Mouse (Mus musculus) ES-Bruce4 (cell line): Measurements from ENCODE around the gene Themis2. TPM values are rescaled to one million over a fixed set of nuclear protein-coding genes. Genes with fewer than 3 reads are reported as not detected.
"Not testable (repeated sequence)": the region's sequence is repeated elsewhere in the genome, so short reads cannot be mapped to it uniquely, and the experiment has no call there.

ENCODE experiments used
- H3K27ac ChIP-seq: 2 replicates; pipeline ENCODE4 v1.5.1; 2012; ENCODE audit warnings: low read length, inconsistent platforms; ENCODE audit not compliant: insufficient read depth
- H3K27me3 ChIP-seq: 2 replicates; pipeline ENCODE4 v1.6.1; 2012; ENCODE audit warnings: mild to moderate bottlenecking, low read length, inconsistent platforms; ENCODE audit not compliant: control insufficient read depth, poor library complexity, insufficient read depth, severe bottlenecking
- H3K36me3 ChIP-seq: 2 replicates; pipeline ENCODE4 v1.6.1; 2012; ENCODE audit warnings: inconsistent platforms, mild to moderate bottlenecking, low read length, moderate library complexity; ENCODE audit not compliant: control insufficient read depth, poor library complexity, insufficient read depth, severe bottlenecking
- H3K4me1 ChIP-seq: one replicate; pipeline ENCODE4 v1.8.1; 2011; ENCODE audit warnings: low read length; ENCODE audit not compliant: control insufficient read depth, insufficient read depth
- H3K4me3 ChIP-seq: 2 replicates; pipeline ENCODE4 v1.5.1; 2011; ENCODE audit warnings: low read depth, mild to moderate bottlenecking, low read length
- H3K9ac ChIP-seq: 2 replicates; pipeline ENCODE4 v1.6.1; 2012; ENCODE audit warnings: low read depth, mild to moderate bottlenecking, inconsistent platforms; ENCODE audit not compliant: poor library complexity, severe bottlenecking
- H3K9me3 ChIP-seq: replicated peaks from 2 replicates; pipeline ENCODE4 v1.6.1; 2012; ENCODE audit warnings: mild to moderate bottlenecking, low read length, inconsistent platforms; ENCODE audit not compliant: control insufficient read depth, poor library complexity, insufficient read depth, severe bottlenecking
- CTCF ChIP-seq: IDR thresholded peaks from one replicate; pipeline ENCODE4 v1.8.1; 2011; ENCODE audit warnings: low read depth, low read length
- EP300 ChIP-seq: IDR thresholded peaks from 2 replicates; pipeline ENCODE4 v1.6.1; 2011; ENCODE audit warnings: low read depth, low read length; ENCODE audit not compliant: insufficient read depth
- POLR2A ChIP-seq: IDR thresholded peaks from one replicate; pipeline ENCODE4 v1.8.1; 2011; ENCODE audit warnings: low read length; ENCODE audit not compliant: insufficient read depth
- polyA plus RNA-seq: library from polyadenylated mRNA; stranded (reverse); fragments of >200 nt; gene quantifications from 2 replicates; pipeline ENCODE4 v1.2.4, GENCODE M21; 2011; ENCODE audit warnings: low read depth; ENCODE audit not compliant: missing spikeins, insufficient read depth, insufficient read length

Themis2 gene
- polyA plus RNA-seq, 1 experiment = 0.84 TPM

DNA sequence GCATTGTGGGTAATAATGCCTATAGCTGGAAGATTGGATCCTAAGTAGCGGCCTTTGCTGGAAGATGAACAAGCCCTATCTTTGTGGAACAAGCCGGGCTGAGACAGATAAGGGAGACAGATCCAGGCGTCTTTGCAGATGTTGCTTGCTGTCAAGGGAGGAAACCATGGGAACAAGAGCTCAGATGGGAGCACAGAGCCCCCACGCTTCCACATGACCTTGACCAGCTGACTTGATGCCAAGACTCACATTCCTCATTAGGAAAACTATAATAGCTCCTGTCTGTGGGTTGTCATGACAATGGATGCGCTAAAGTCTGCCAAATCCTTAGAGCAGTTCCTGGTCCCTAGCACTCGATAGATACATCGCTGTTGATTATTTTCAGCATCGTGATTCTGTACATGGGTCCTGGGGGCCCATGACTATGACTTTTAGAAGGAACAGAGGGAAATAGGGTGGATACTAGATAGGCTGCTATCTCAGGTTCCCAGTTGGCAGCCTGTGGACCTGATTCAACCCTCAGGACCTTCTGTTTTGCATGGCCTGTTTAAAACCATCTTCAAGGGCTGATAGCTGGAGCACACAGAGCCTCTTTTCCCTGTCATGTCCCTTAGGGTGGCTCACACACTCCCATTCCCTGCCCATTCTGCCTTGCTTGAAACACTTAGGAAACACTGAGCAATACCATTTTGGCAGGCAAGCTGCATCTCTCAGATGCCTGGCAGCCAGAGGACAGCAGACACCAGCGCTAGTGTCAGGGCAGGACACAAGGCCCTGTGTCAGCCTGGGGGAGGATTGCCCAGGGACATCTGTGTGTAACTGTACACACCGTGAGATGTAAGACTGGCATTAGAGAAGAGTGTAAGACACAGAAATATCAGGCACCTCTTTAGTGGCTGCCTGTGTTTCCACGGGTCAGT is 51.9 kb downstream of the Themis2 start:
- peaks cover under 1% of the 10 kb centered on the region; the same call in 1 of the 2 replicates for H3K36me3 ChIP-seq
- H3K27ac ChIP-seq = no peak overlapping the region
- TF ChIP-seq CTCF = no peak
- no peak for TF ChIP-seq POLR2A
- TF ChIP-seq EP300 = no peak
- H3K27me3 ChIP-seq = no peaks in the 10 kb centered on the region
- peaks cover 11% of the 10 kb centered on the region for H3K4me1 ChIP-seq
- H3K9me3 ChIP-seq = no peaks in the 10 kb centered on the region
- no peak overlapping the region for H3K9ac ChIP-seq
- no peak overlapping the region for H3K4me3 ChIP-seq

DNA sequence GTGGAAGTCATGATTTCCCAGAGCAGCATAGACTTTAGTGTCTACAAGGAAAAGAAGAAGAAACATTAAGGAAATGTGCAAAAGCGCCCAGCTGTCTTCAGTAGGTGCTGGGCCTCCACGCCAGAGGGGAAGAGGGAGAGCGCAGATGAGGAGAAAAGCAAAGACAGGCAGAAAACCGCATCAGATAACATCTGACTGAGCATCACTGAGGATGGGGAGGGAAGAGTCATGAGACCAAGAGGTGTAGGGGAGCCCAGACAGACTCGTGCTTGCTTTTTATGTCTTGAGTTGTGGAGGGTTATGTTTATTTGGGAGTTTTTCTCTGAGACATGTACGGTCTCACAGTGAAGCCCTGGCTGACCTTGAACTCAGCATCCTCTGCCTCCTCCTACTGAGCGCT is 54.7 kb downstream of the Themis2 start:
- H3K9me3 ChIP-seq = no peaks in the 10 kb centered on the region
- TF ChIP-seq POLR2A (no peak), CTCF (no peak), EP300 (no peak)
- H3K27me3 ChIP-seq = no peaks in the 10 kb centered on the region
- no peak overlapping the region for H3K4me3 ChIP-seq
- peaks cover 3% of the 10 kb centered on the region; the same call in 1 of the 2 replicates for H3K36me3 ChIP-seq
- no peak overlapping the region for H3K9ac ChIP-seq
- H3K4me1 ChIP-seq = peaks cover 7% of the 10 kb centered on the region
- H3K27ac ChIP-seq = no peak overlapping the region

DNA sequence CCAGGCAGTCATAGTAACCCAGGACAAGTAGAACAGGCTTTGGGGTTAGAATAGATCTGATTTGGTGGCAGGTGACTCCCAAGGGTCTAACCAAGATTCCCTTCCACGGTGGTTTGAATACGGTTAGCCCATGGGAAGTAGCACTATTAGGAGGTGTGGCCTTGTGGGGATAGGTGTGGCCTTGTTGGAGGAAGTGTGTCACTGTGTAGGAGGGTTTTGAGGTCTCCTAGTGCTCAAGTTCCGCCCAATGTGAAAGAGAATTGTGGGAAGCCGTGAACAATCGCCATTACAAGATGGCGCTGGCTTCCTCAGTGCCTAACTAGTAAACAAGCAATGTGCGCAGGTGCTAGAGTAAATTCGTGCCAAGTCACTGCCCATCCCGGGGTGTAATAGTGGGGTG is 59.0 kb downstream of the Themis2 start:
- H3K9ac ChIP-seq = peak overlapping the region; percentile 89
- peak; percentile 4 for TF ChIP-seq POLR2A
- H3K9me3 ChIP-seq, H3K4me1 ChIP-seq, H3K36me3 ChIP-seq, H3K27me3 ChIP-seq: not testable (repeated sequence)
- H3K4me3 ChIP-seq = peak overlapping the region; percentile 77
- peak overlapping the region; percentile 87 for H3K27ac ChIP-seq

DNA sequence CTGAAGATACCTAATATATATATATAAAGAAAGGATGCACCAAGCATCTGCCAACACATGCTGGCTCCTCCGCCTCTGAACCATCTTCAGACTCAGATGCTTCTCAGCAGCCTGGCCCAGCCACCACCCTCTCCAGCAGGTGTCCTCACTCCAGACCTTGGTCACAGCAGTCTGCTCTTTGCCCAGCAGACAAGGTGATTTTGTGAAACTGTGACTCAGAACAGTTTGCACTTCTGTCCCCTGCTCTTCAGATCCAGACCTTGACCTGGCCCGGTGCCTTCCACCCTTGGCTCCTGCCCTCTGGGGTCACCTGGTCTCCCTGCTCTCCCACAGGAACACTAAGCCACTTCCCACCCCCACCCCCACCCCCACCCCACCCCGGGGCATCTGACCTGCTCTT is 60.3 kb downstream of the Themis2 start:
- peak overlapping the region; percentile 89 for H3K9ac ChIP-seq
- peak overlapping the region; percentile 61 for H3K4me3 ChIP-seq
- no peaks in the 10 kb centered on the region for H3K27me3 ChIP-seq
- H3K9me3 ChIP-seq = no peaks in the 10 kb centered on the region
- peaks cover 6% of the 10 kb centered on the region for H3K4me1 ChIP-seq
- peaks cover 3% of the 10 kb centered on the region; the same call in 1 of the 2 replicates for H3K36me3 ChIP-seq
- TF ChIP-seq CTCF (peak; percentile 37), POLR2A (no peak), EP300 (0 out of 2 replicates have a peak, but pooled peaks have one; percentile 62)
- peak overlapping the region; percentile 83 for H3K27ac ChIP-seq

DNA sequence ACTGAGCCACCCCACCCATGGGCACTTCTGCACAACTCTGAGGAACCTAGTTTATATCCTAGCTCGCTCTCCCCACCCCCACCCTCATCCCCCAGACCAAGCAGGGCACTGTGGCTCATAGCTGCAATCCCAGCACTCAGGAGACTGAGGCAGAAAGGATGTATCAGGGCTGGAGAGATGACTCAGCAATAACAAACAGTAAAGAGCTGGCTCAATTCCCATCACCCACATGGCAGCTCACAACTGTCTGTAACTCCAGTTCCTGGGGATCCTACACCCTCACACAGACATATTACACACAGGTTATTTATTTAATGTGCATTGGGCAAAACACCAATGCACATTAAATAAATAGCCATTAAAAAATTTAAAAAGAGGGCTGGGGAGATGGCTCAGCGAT is 60.8 kb downstream of the Themis2 start:
- peak overlapping the region; percentile 89 for H3K9ac ChIP-seq
- no peaks in the 10 kb centered on the region for H3K27me3 ChIP-seq
- H3K27ac ChIP-seq = peak overlapping the region; percentile 83
- no peaks in the 10 kb centered on the region for H3K9me3 ChIP-seq
- peak overlapping the region; percentile 76 for H3K4me3 ChIP-seq
- H3K36me3 ChIP-seq = peaks cover 3% of the 10 kb centered on the region; the same call in 1 of the 2 replicates
- H3K4me1 ChIP-seq = peaks cover 8% of the 10 kb centered on the region
- TF ChIP-seq CTCF (no peak), POLR2A (no peak), EP300 (no peak)

DNA sequence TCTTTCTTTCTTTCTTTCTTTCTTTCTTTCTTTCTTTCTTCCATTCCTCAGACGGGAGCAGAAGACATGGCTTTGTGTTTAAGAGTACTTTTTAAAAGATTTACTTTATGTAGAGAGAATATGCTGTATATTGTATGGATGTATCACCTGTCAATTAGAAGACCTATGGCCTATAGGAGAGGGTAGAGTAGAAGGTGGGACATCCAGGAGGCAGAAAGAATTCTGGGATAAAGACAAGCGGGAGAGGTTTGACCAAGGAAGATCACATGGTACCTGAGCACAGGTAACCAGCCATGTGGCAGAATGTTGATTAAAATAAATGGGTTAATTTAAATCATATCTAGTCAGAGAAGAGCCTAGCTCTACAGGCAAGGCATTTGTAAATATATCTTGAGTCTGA is 61.4 kb downstream of the Themis2 start:
- no peaks in the 10 kb centered on the region for H3K9me3 ChIP-seq
- H3K36me3 ChIP-seq = peaks cover 3% of the 10 kb centered on the region; the same call in 1 of the 2 replicates
- peaks cover 8% of the 10 kb centered on the region for H3K4me1 ChIP-seq
- no peaks in the 10 kb centered on the region for H3K27me3 ChIP-seq
- no peak for TF ChIP-seq CTCF
- no peak for TF ChIP-seq EP300
- TF ChIP-seq POLR2A = no peak
- peak overlapping the region; percentile 89 for H3K4me3 ChIP-seq
- H3K9ac ChIP-seq = peak overlapping the region; percentile 89
- H3K27ac ChIP-seq = peak overlapping the region; percentile 83
